Mouse (Mus musculus): Measurements from ENCODE around the gene Apol8.
"Not testable (repeated sequence)": the region's sequence is repeated elsewhere in the genome, so short reads cannot be mapped to it uniquely, and the experiment has no call there.

Gene Apol8

GRCm38 (mm10) chr15:77750461-77750860 lies 6.3 kb downstream of the Apol8 start:
- DNase-seq (ENCODE audit: low spot score): peak; percentile 42

DNA sequence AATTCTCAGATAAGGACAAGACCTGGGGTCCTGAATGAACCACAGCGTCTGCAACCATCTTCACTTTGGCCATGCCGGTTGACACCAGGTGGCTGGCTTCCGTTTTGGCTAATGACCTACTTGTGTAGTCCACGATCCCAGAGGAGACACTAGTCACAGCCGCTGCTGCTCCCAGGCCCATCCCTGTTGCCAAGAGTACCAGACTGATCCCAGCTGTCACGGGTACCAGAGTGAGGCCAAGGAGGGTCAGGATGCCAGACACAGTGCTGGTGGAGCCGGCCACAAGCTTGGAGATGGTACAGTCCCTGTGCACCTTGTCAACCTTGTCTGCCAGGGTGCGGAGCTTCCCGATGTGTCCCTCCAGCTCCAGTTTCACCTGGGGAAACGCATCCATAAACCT lies 7.1 kb downstream of the Apol8 start:
- no peak for DNase-seq (ENCODE audit: low spot score)

- no peak for DNase-seq (ENCODE audit: low spot score)
Observed at GRCm38 (mm10) chr15:77748414-77748813, 8.4 kb downstream of the Apol8 start.

DNA sequence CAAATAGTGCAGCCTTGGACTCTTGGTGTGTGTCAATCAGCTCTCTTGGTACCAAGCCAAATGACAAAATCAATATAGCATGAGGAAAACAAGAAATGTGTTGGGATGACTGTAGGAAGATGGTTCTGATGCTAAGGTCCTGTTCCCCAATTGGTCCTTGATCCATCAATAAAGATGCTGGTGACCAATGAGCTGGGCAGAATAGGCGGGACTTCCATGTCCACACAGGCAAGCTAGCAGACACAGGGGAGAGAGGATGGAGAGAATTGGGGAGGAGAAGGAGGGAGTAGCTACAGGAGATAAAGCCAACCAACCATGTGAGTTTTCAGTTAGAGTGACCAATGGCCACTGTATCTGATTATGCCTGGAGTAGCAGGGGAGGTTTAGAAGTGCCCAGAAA lies 10.5 kb downstream of the Apol8 start:
- no peak for DNase-seq (ENCODE audit: low spot score)

GRCm38 (mm10) chr15:77745081-77745480 lies 11.7 kb downstream of the Apol8 start:
- no peak for DNase-seq (ENCODE audit: low spot score)

GRCm38 (mm10) chr15:77744632-77745031 lies 12.2 kb downstream of the Apol8 start:
- no peak for DNase-seq (ENCODE audit: low spot score)

DNA sequence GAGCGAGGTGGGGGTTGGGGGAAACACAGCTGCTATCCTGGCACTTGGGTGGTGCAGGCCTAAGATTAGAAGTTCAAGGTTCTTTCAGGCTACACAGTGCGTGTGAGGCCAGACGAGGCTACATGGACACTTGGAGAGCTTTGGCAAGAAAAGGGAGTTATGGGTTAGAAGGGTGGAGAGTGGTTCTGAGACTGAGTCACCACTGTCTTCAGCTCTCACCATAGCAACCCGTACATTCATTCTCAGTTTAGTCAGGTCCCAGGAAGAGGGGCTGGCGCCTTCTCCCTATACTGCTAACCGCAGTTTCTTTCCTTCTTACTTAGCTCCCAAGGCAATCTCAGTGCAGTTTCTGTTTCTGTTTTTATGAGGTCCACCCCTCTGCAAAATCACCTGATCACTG lies 15.2 kb downstream of the Apol8 start:
- DNase-seq (ENCODE audit: low spot score): not testable (repeated sequence)

GRCm38 (mm10) chr15:77740511-77741297 lies 16.1 kb downstream of the Apol8 start:
- DNase-seq (ENCODE audit: low spot score): no peak

DNA sequence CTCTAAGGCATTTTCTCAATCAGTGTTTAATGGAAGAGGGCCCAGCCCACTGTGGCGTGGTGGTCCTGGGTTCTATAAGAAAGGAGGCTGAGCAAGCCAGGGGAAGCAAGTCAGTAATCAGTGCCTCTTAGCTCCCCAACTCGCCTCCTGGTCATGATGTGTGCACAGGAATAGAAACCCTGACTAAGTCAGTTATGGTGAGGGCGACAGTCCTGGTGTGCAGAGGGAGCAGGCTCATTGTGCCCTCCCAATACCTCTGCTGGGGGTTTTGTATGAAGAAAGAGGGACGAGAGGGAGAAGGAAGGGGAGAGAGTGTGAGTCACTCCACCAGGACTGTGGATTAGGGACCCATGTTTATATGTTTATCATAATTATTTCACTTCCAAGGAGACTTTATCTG lies 22.9 kb downstream of the Apol8 start:
- not testable (repeated sequence) for DNase-seq (ENCODE audit: low spot score)

DNA sequence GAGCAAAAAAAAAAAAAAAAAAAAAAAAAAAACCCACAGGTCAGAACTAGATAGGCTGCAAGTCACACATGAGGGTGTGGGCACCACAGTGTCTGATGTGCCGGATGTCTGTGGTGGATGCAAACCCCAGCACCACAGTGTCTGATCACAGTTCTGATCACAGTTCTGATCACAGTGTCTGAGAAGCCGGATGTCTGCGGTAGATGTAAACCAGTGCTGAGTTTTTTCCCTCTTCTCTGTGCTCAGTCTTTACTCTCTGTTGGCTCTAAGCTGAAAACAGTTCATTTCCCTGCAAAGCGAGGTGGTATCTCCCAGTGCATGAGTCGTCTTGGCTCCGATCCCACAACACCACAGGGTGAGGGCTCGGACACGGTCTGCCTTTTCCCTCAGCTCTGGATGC lies 23.4 kb downstream of the Apol8 start:
- peak; percentile 7 for DNase-seq (ENCODE audit: low spot score)

GRCm38 (mm10) chr15:77732851-77733250 lies 24.0 kb downstream of the Apol8 start:
- DNase-seq (ENCODE audit: low spot score): not testable (repeated sequence)

GRCm38 (mm10) chr15:77731605-77732004 lies 25.2 kb downstream of the Apol8 start:
- no peak for DNase-seq (ENCODE audit: low spot score)

GRCm38 (mm10) chr15:77728739-77729138 lies 28.1 kb downstream of the Apol8 start, which contains the start of gene Apol9b:
TSS of gene Apol9b (plus strand) at chr15:77729039.
- DNase-seq (ENCODE audit: low spot score): not testable (repeated sequence)

DNA sequence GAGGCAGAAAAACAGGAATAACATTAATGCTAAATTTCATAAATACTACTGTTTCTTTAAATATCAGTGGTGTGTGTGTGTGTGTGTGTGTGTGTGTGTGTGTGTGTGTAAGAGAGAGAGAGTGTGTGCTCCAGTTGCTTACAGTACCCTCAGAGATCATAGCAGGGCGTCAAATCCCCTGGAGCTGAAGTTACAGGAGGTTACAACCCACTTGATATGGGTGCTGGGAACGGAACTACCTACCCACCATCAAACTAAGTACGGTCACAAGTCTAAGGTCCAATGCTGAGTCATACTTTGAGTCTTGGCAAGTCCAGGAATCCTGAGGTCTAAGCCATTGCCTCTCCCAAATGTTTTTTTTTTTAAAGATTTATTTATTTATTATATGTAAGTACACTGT lies 29.1 kb downstream of the Apol8 start:
- not testable (repeated sequence) for DNase-seq (ENCODE audit: low spot score)

- DNase-seq (ENCODE audit: low spot score): not testable (repeated sequence)
Observed at GRCm38 (mm10) chr15:77727139-77727538, 29.7 kb downstream of the Apol8 start.

GRCm38 (mm10) chr15:77725393-77726020 lies 31.3 kb downstream of the Apol8 start:
- not testable (repeated sequence) for DNase-seq (ENCODE audit: low spot score)

DNA sequence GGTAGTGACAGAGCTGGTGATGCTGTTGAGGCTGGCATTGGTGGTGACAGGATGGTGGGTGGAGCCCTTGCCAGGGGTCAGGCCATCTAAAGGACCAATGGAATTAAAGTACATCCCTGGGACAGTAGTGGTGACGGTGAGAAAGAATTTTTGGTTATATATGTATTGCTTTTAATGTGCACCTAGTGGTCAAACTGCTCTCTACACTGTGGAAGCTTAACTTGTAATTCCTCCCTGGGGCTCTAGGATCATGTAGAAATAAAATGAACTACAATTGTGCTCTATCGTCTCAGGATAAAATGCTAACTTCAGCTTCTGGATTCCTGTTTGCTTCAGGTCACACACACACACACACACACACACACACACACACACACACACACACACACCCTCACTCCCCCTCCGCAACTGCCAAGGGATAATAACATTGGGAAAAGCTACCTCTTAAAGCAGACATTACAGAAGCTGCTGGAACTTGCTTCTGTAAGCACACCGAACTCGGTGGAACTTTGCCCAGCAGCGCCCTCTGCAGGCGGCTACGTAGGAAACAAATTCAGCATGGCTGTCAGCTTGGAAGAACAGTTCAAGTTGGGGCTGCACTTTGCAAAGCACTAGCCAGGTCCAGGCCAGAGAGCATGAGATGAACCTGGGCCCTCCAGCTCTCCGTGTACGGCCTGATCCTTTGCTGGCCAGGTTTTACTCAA lies 32.4 kb downstream of the Apol8 start:
- not testable (repeated sequence) for DNase-seq (ENCODE audit: low spot score)

DNA sequence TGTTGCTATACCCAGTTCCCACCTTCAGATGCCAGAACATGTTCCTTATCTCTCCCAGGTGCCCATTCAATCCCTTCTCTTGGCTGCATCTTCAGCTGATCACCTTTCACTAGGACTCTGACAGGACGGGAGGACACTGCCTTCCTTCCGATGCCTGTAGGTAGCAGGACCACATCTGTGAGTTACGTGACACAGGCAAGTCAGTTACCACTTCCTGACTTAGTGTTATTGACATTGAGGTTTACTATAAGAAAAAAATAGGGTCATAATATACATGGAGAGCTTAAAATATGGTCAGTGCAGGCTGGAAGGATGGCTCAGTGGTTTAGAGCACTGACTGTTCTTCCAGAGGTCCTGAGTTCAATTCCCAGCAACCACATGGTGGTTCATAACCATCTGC lies 35.3 kb downstream of the Apol8 start:
- DNase-seq (ENCODE audit: low spot score): not testable (repeated sequence)

DNA sequence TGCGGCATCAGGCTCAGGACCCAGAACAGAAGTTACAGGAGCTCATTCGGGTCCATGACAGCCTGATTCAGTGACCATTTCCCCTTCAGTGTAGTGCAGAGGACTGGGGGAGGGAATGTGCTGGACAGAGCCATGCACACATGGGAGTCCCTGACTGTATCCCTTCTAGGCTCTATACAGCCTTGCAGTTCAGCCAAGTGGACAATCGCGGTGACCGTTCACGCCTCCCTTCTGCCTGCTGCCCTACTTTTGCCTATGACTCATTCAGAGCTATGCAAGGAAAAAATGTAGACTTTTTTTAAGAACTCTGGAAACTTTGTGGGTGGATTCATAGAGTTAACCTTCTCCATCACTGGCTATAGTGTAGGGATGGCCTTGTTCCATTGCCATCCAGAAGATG lies 38.6 kb downstream of the Apol8 start:
- not testable (repeated sequence) for DNase-seq (ENCODE audit: low spot score)

DNA sequence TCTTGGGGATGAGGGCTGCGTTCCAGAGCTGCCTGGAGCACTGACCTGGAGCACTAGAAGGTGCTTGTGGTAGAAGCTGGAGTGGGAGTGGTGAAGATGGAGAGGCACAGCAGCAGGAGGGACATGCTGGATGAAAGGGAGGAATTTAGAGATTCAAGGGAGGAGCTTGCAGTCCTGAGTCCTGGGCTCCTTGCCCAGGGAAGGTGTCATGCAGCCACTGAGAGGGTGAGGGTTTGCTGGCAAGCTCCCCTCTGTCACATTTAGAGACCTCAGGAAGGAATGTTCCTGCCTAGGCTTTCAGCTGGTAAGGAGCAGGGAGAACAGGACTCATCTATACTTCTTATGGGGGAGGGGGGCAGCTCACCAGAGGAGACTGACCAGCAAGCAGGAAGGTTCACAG lies 47.9 kb downstream of the Apol8 start:
- not testable (repeated sequence) for DNase-seq (ENCODE audit: low spot score)

DNA sequence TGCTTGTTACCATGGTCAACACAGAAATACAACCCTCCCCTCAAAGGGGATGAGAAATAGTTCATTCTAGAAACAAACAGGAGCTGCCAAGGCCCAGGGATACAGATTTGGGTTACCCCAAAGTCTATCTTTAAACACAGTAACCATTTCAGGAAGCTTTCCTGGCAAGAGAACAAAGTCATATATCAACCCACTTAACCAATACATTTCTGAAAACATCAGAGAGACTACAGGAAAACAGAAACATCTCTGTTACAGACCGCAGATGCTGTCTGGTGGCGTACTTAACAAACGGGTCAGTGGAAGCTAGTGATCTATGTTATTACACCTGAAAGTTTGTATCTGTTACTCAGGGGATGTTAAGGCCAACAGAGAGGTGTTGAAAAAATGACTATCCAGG lies 51.5 kb downstream of the Apol8 start:
- not testable (repeated sequence) for DNase-seq (ENCODE audit: low spot score)

GRCm38 (mm10) chr15:77698656-77699055 lies 58.1 kb downstream of the Apol8 start, which contains the start of gene Apol7e:
TSS of gene Apol7e (plus strand) at chr15:77698857.
- not testable (repeated sequence) for DNase-seq (ENCODE audit: low spot score)

All from lung, postnatal 25 days (tissue).